Mouse (Mus musculus): ENCODE data around the gene Celf5. TPM values are rescaled to one million over a fixed set of nuclear protein-coding genes. Genes with fewer than 3 reads are reported as not detected.

Gene Celf5
- polyA plus RNA-seq, 1 experiment from 2014 or later: 64.4 TPM

DNA sequence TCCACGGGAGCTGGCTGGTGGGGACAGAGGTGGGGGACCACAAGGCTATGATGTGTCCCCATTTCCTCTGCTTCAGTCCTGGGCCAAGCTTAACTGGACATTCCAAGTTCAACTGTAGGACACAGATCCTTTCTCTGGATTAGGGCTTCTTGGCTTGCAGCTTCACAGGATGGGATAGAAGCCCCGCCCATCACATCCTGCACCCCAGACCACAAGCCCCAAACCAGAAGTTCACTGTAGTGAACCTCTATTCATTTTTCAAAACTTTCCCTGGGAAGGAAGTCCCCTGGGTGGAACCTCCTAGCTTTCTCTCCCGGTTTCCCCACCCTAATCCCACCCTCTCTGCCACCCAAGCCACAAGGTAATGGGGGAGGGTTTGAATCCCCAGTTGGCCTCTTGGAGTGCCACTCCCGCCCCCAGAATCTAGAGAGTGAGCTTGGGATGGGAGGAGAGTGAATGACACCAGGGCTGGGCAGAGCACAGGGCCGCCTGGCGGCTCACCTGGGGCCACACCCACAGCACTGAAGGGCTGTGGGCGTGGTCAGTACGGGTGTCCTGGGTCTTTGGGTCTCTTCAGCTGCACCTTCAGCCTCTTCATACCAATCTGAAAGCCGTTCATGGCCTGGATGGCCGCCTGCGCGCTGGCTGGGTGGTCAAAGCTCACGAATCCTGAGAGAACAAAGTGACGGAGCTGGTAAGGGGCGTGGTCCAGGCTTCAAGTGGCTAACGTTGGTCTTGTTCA lies 20.7 kb downstream of the Celf5 start:
- Histone ChIP-seq H3K27ac (ENCODE audit: low read depth, low read length) (no peak overlapping the region), H3K9ac (replicated peaks; ENCODE audit: low read depth, low read length) (no peak overlapping the region), H3K4me2 (ENCODE audit: low read depth, low read length) (no peak overlapping the region), H3K36me3 (ENCODE audit: control insufficient read depth, insufficient read depth, low read length) (peaks cover 12% of the 10 kb centered on the region), H3K4me1 (ENCODE audit: control insufficient read depth, insufficient read depth, low read length) (0 out of 2 replicates have a peak, but pooled peaks cover 3% of the 10 kb centered on the region), H3K27me3 (ENCODE audit: control insufficient read depth, insufficient read depth, low read length) (peaks cover 36% of the 10 kb centered on the region), H3K4me3 (ENCODE audit: low read depth, low read length) (no peak overlapping the region), H3K9me3 (ENCODE audit: control insufficient read depth, low read length) (no peaks in the 10 kb centered on the region)
- no peak for ATAC-seq (ENCODE audit: low read depth)
- 7% methylated on average over 16 of the region's 16 CpGs for WGBS

DNA sequence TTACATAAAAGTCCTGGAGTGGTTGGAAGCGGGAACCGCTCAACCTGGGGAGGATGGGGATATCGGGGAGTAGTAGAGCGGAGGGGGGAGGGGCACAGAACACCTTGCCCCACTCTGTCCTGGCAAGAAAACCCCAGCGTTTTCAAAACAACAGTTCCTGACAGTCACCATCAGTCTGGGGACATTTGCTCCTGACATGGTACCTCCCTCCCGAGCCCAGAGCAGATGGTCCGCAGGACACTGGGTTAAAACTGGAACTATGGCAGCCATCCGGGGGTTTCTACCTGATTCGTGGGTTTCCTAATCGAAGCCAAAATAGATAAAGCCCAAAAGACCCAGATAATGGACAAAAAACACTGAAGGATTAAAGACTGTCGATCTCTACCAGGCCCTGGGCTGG lies 21.6 kb downstream of the Celf5 start:
- no peak overlapping the region for H3K9ac ChIP-seq (replicated peaks; ENCODE audit: low read depth, low read length)
- H3K4me1 ChIP-seq (ENCODE audit: control insufficient read depth, insufficient read depth, low read length): 0 out of 2 replicates have a peak, but pooled peaks cover 3% of the 10 kb centered on the region
- H3K9me3 ChIP-seq (ENCODE audit: control insufficient read depth, low read length): no peaks in the 10 kb centered on the region
- H3K27me3 ChIP-seq (ENCODE audit: control insufficient read depth, insufficient read depth, low read length): peaks cover 40% of the 10 kb centered on the region
- H3K4me3 ChIP-seq (ENCODE audit: low read depth, low read length): no peak overlapping the region
- peaks cover 7% of the 10 kb centered on the region for H3K36me3 ChIP-seq (ENCODE audit: control insufficient read depth, insufficient read depth, low read length)
- no peak overlapping the region for H3K27ac ChIP-seq (ENCODE audit: low read depth, low read length)
- ATAC-seq (ENCODE audit: low read depth): no peak
- H3K4me2 ChIP-seq (ENCODE audit: low read depth, low read length): no peak overlapping the region
- WGBS: 43% methylated on average over 11 of the region's 11 CpGs

DNA sequence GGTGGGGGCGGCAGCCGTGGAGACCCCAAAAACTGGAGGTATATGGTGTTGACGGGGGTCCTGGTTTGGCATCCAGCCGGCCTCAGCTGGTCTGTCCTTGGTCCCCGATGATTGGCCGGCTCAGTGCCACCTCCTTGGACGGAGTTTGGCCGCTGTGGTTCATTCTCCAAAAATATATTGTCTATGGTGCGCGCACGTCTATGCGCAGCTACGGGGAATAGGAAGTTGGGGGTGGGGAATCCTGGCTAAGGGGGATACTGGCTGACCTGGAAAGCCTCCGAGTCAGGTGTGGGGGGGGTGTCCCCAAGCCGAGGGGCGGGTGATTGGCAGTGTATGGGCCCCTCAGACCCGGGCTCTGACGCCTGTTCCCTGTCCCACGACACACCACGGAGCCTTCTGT lies 22.0 kb downstream of the Celf5 start:
- Histone ChIP-seq H3K9me3 (ENCODE audit: control insufficient read depth, low read length) (no peaks in the 10 kb centered on the region), H3K36me3 (ENCODE audit: control insufficient read depth, insufficient read depth, low read length) (peaks cover 7% of the 10 kb centered on the region), H3K27me3 (ENCODE audit: control insufficient read depth, insufficient read depth, low read length) (peaks cover 40% of the 10 kb centered on the region), H3K4me3 (ENCODE audit: low read depth, low read length) (no peak overlapping the region), H3K4me1 (ENCODE audit: control insufficient read depth, insufficient read depth, low read length) (0 out of 2 replicates have a peak, but pooled peaks cover 3% of the 10 kb centered on the region), H3K9ac (replicated peaks; ENCODE audit: low read depth, low read length) (no peak overlapping the region), H3K27ac (ENCODE audit: low read depth, low read length) (no peak overlapping the region), H3K4me2 (ENCODE audit: low read depth, low read length) (no peak overlapping the region)
- ATAC-seq (ENCODE audit: low read depth): no peak
- 27% methylated on average over 20 of the region's 20 CpGs for WGBS

- WGBS: 78% methylated on average over 21 of the region's 21 CpGs
- H3K9ac ChIP-seq (replicated peaks; ENCODE audit: low read depth, low read length): no peak overlapping the region
- ATAC-seq (ENCODE audit: low read depth): no peak
- no peak overlapping the region for H3K4me3 ChIP-seq (ENCODE audit: low read depth, low read length)
- H3K27ac ChIP-seq (ENCODE audit: low read depth, low read length): no peak overlapping the region
- no peak overlapping the region for H3K4me2 ChIP-seq (ENCODE audit: low read depth, low read length)
- H3K4me1 ChIP-seq (ENCODE audit: control insufficient read depth, insufficient read depth, low read length): 0 out of 2 replicates have a peak, but pooled peaks cover under 1% of the 10 kb centered on the region
- H3K36me3 ChIP-seq (ENCODE audit: control insufficient read depth, insufficient read depth, low read length): peaks cover 7% of the 10 kb centered on the region
- no peaks in the 10 kb centered on the region for H3K9me3 ChIP-seq (ENCODE audit: control insufficient read depth, low read length)
- H3K27me3 ChIP-seq (ENCODE audit: control insufficient read depth, insufficient read depth, low read length): peaks cover 42% of the 10 kb centered on the region
Observed at GRCm38 (mm10) chr10:81459399-81459798, 23.1 kb downstream of the Celf5 start.

DNA sequence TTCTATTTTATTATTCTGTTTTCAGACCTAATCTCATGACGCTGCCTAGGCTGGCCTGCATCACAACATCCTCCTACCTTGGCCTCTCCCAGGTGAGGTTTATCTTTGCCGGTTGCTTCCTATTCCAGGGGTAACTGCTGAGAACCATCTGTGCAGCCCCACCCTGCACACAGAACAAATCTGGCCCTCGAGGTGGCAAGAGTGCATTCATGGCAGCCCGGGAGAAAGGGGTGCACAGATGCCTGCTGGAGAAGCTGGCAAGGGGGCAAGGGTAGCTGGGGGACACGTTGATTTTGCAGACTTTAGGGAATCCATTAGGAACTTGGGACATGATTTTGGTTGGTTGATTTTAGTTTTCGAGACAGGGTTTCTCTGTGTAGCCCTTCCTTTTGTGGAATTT lies 24.2 kb downstream of the Celf5 start:
- Histone ChIP-seq H3K36me3 (ENCODE audit: control insufficient read depth, insufficient read depth, low read length) (peaks cover 7% of the 10 kb centered on the region), H3K4me1 (ENCODE audit: control insufficient read depth, insufficient read depth, low read length) (no peaks in the 10 kb centered on the region), H3K27ac (ENCODE audit: low read depth, low read length) (no peak overlapping the region), H3K27me3 (ENCODE audit: control insufficient read depth, insufficient read depth, low read length) (peaks cover 37% of the 10 kb centered on the region), H3K4me2 (ENCODE audit: low read depth, low read length) (no peak overlapping the region), H3K9ac (replicated peaks; ENCODE audit: low read depth, low read length) (no peak overlapping the region), H3K4me3 (ENCODE audit: low read depth, low read length) (no peak overlapping the region), H3K9me3 (ENCODE audit: control insufficient read depth, low read length) (no peaks in the 10 kb centered on the region)
- whole genome bisulfite sequencing: 80% methylated on average over 6 of the region's 6 CpGs
- no peak for ATAC-seq (ENCODE audit: low read depth)

DNA sequence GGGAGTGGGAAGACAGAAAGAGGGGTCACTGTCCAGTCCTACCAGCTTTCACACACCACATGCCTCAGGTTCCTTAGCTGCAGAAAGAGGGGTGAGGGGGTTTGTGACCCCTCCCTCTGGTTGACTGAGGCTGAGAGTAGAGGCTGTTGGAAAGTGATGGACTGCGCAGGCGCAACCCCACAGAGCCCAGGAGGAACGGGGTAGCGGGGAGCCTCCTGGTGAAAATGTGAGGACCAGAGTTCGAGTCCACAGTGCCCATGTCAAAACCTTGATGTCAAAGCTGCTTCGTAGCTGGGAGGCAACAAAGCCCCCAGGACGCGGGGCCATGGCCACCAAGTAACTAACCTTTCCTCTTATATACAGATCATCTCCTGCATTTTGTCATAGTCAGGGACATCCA lies 24.9 kb downstream of the Celf5 start:
- no peak overlapping the region for H3K4me3 ChIP-seq (ENCODE audit: low read depth, low read length)
- H3K27ac ChIP-seq (ENCODE audit: low read depth, low read length): no peak overlapping the region
- no peak overlapping the region for H3K9ac ChIP-seq (replicated peaks; ENCODE audit: low read depth, low read length)
- ATAC-seq (ENCODE audit: low read depth): no peak
- H3K4me1 ChIP-seq (ENCODE audit: control insufficient read depth, insufficient read depth, low read length): no peaks in the 10 kb centered on the region
- H3K27me3 ChIP-seq (ENCODE audit: control insufficient read depth, insufficient read depth, low read length): peaks cover 33% of the 10 kb centered on the region
- WGBS: 84% methylated on average over 8 of the region's 8 CpGs
- H3K36me3 ChIP-seq (ENCODE audit: control insufficient read depth, insufficient read depth, low read length): peaks cover 7% of the 10 kb centered on the region
- no peaks in the 10 kb centered on the region for H3K9me3 ChIP-seq (ENCODE audit: control insufficient read depth, low read length)
- H3K4me2 ChIP-seq (ENCODE audit: low read depth, low read length): no peak overlapping the region

DNA sequence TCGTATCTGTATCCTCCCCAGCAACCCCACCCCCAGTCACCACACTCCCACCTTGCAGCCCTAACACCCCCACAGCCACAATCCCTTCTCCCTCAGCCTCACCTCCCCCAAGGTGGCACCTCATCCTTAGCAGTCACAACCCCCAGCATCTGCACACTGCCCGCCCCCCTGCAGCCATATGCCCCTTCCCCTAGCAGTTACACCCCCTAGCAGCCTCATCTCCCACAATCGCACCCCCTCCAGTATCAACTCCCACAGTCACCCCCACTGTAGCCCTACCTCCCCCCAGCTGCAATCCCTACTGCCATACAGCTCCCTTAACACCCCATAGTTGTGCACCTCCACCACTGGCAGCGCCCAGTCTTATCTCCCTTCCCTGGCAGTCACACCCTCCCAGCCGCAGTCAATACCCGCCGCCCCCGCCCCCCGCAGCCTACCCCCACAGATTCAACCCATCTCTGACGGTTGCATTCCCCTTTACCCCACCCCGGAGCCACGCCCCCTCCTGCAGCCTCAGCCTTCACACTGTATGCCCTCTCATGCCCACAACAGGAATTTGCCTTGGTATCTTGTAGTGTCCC lies 25.4 kb downstream of the Celf5 start:
- Histone ChIP-seq H3K4me3 (ENCODE audit: low read depth, low read length) (no peak overlapping the region), H3K27me3 (ENCODE audit: control insufficient read depth, insufficient read depth, low read length) (peaks cover 30% of the 10 kb centered on the region), H3K9ac (replicated peaks; ENCODE audit: low read depth, low read length) (no peak overlapping the region), H3K27ac (ENCODE audit: low read depth, low read length) (no peak overlapping the region), H3K36me3 (ENCODE audit: control insufficient read depth, insufficient read depth, low read length) (peaks cover 3% of the 10 kb centered on the region; the same call in 1 of the 2 replicates), H3K4me1 (ENCODE audit: control insufficient read depth, insufficient read depth, low read length) (no peaks in the 10 kb centered on the region), H3K4me2 (ENCODE audit: low read depth, low read length) (no peak overlapping the region), H3K9me3 (ENCODE audit: control insufficient read depth, low read length) (no peaks in the 10 kb centered on the region)
- WGBS: 60% methylated on average over 12 of the region's 12 CpGs
- no peak for ATAC-seq (ENCODE audit: low read depth)

DNA sequence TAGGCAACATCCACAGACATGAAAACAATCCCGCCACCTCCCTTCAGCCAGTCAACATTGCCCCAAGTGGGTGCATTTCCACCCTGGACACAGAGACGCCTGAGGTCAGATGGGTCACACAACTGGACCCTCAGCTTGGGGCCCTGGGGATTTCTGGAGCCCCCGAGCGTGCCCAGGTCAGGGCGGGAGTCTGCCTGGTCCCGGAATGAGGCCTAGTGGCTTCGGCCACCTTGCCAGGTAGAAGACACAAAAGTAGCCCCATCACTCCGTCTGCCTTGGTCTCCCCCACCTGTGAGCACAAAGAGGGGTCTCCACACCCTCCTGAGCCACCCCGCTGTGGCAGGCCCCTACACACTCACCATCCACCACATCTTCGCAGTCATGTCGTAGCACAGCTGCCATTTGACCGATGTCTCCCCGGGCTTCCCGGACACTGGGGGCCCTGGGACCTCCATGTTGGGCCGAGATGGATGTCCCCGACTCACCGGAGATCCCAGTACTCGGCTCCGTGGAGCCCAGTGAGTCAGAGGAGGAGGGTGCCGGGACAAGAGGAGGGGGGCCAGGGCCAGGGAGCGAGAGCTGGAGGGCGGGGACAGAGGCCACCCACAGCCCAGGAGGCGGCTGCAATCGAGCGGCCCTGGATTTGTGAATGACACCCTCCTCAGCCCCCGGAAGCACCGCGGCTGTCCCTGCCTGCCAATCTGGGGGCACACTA lies 27.2 kb downstream of the Celf5 start, which contains the start of gene Nfic:
Gene Nfic (minus strand): TSS at position 455 of the 715 bp plus-strand sequence.
- no peaks in the 10 kb centered on the region for H3K9me3 ChIP-seq (ENCODE audit: control insufficient read depth, low read length)
- peaks cover 30% of the 10 kb centered on the region for H3K27me3 ChIP-seq (ENCODE audit: control insufficient read depth, insufficient read depth, low read length)
- H3K4me3 ChIP-seq (ENCODE audit: low read depth, low read length): no peak within 1 kb of the TSS
- no peak within 1 kb of the TSS for H3K27ac ChIP-seq (ENCODE audit: low read depth, low read length)
- no peak within 1 kb of the TSS for H3K9ac ChIP-seq (replicated peaks; ENCODE audit: low read depth, low read length)
- H3K36me3 ChIP-seq (ENCODE audit: control insufficient read depth, insufficient read depth, low read length): no peaks in the 10 kb centered on the region
- no peak within 1 kb of the TSS for H3K4me2 ChIP-seq (ENCODE audit: low read depth, low read length)
- WGBS: 64% methylated on average over 27 of the region's 28 CpGs
- no peak for ATAC-seq (ENCODE audit: low read depth)
- no peaks in the 10 kb centered on the region for H3K4me1 ChIP-seq (ENCODE audit: control insufficient read depth, insufficient read depth, low read length)

DNA sequence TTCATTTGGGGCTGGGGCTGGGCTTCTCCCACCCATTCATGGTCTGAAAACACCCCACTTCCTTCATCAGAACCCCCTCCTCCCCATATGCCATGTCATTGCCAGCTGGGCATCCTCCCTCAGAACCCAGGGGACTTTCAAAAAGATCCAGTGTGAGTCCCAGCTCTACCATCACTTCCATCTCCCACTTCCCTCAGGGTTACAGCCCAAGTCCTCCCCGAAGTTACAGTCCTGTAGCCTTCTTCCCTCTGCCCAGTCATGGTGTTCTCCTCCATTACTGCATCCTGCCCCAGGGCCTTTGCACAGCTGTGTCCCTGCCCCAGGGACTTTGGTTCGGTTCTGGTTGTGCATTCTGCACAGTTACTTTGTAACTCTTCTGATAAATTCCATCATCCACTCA lies 28.4 kb downstream of the Celf5 start:
- no peaks in the 10 kb centered on the region for H3K36me3 ChIP-seq (ENCODE audit: control insufficient read depth, insufficient read depth, low read length)
- ATAC-seq (ENCODE audit: low read depth): no peak
- H3K4me1 ChIP-seq (ENCODE audit: control insufficient read depth, insufficient read depth, low read length): peaks cover 2% of the 10 kb centered on the region; the same call in 1 of the 2 replicates
- no peak overlapping the region for H3K27ac ChIP-seq (ENCODE audit: low read depth, low read length)
- H3K9me3 ChIP-seq (ENCODE audit: control insufficient read depth, low read length): no peaks in the 10 kb centered on the region
- H3K4me2 ChIP-seq (ENCODE audit: low read depth, low read length): no peak overlapping the region
- no peak overlapping the region for H3K9ac ChIP-seq (replicated peaks; ENCODE audit: low read depth, low read length)
- WGBS: 70% methylated on average over 2 of the region's 2 CpGs
- H3K27me3 ChIP-seq (ENCODE audit: control insufficient read depth, insufficient read depth, low read length): peaks cover 30% of the 10 kb centered on the region
- no peak overlapping the region for H3K4me3 ChIP-seq (ENCODE audit: low read depth, low read length)

All from neural tube, embryonic 14.5 days (tissue).